Mouse (Mus musculus) stomach, embryonic 15.5 days (tissue): Measurements from ENCODE around the gene Nhlh2. TPM values are rescaled to one million over a fixed set of nuclear protein-coding genes. Genes with fewer than 3 reads are reported as not detected.
A peak's percentile ranks its signal among the peaks of the same experiment; 100 is the strongest.

ENCODE experiments used
- ATAC-seq: fragments of 200-750 bp; cut with Nextera tagmentation; 2 replicates; pipeline ENCODE4 v1.8.0; 2017; ENCODE audit warnings: low read depth, moderate number of reproducible peaks, moderate TSS enrichment; ENCODE audit not compliant: insufficient read depth, low FRiP score
- H3K27ac ChIP-seq: fragments of 300-500 bp; sonication (generic); 2 replicates; pipeline ENCODE4 v1.5.1; 2015; ENCODE audit warnings: mild to moderate bottlenecking, inconsistent platforms
- H3K27me3 ChIP-seq: fragments of 300-500 bp; sonication (generic); replicated peaks from 2 replicates; pipeline ENCODE4 v1.6.1; 2015; ENCODE audit warnings: inconsistent platforms
- H3K36me3 ChIP-seq: fragments of 300-500 bp; sonication (generic); 2 replicates; pipeline ENCODE4 v1.6.1; 2015; ENCODE audit warnings: inconsistent platforms
- H3K4me1 ChIP-seq: fragments of 300-500 bp; sonication (generic); 2 replicates; pipeline ENCODE4 v1.6.1; 2015; ENCODE audit warnings: inconsistent platforms
- H3K4me2 ChIP-seq: fragments of 300-500 bp; sonication (generic); 2 replicates; pipeline ENCODE4 v1.6.1; 2015; ENCODE audit warnings: mild to moderate bottlenecking, inconsistent platforms
- H3K4me3 ChIP-seq: fragments of 300-500 bp; sonication (generic); replicated peaks from 2 replicates; pipeline ENCODE4 v1.5.1; 2015; ENCODE audit warnings: inconsistent platforms
- H3K9ac ChIP-seq: fragments of 300-500 bp; sonication (generic); 2 replicates; pipeline ENCODE4 v1.6.1; 2015; ENCODE audit warnings: inconsistent platforms
- H3K9me3 ChIP-seq: fragments of 300-500 bp; sonication (generic); 2 replicates; pipeline ENCODE4 v1.6.1; 2016; ENCODE audit warnings: inconsistent platforms
- WGBS: fragments of 180-500 bp; shearing (Covaris S2); methylation state at CpG from one replicate; pipeline ENCODE4 v1.1.7; 2015; 5-methylcytosine and 5-hydroxymethylcytosine counted together
- polyA plus RNA-seq: library from polyadenylated mRNA; unstranded; fragments of >200 nt; fragmentation: Nextera tagmentation; extraction: Ambion mirVana; gene quantifications from 2 replicates; pipeline ENCODE4 v1.2.1, GENCODE M21; 2015

Nhlh2 gene
- polyA plus RNA-seq, 1 experiment from 2014 or later = 0.10 TPM

GRCm38 (mm10) chr3:102037806-102038205, 27.9 kb downstream of the Nhlh2 start:
- H3K4me2 ChIP-seq = no peak overlapping the region
- H3K4me1 ChIP-seq = no peaks in the 10 kb centered on the region
- peak overlapping the region; percentile 37; the same call in 1 of the 2 replicates for H3K27ac ChIP-seq
- WGBS = 83% methylated on average over 5 of the region's 5 CpGs
- H3K36me3 ChIP-seq = no peaks in the 10 kb centered on the region
- no peak overlapping the region for H3K4me3 ChIP-seq
- no peak for ATAC-seq
- no peak overlapping the region for H3K9ac ChIP-seq
- no peaks in the 10 kb centered on the region for H3K27me3 ChIP-seq
- H3K9me3 ChIP-seq = no peaks in the 10 kb centered on the region

GRCm38 (mm10) chr3:102038608-102039007, 28.7 kb downstream of the Nhlh2 start:
- WGBS = 74% methylated on average over 6 of the region's 6 CpGs
- H3K4me3 ChIP-seq = no peak overlapping the region
- no peaks in the 10 kb centered on the region for H3K36me3 ChIP-seq
- ATAC-seq = no peak
- no peaks in the 10 kb centered on the region for H3K27me3 ChIP-seq
- H3K9ac ChIP-seq = no peak overlapping the region
- H3K4me2 ChIP-seq = no peak overlapping the region
- no peaks in the 10 kb centered on the region for H3K4me1 ChIP-seq
- H3K9me3 ChIP-seq = no peaks in the 10 kb centered on the region
- peak overlapping the region; percentile 37; the same call in 1 of the 2 replicates for H3K27ac ChIP-seq

- no peaks in the 10 kb centered on the region for H3K4me1 ChIP-seq
- no peaks in the 10 kb centered on the region for H3K27me3 ChIP-seq
- no peaks in the 10 kb centered on the region for H3K36me3 ChIP-seq
- no peaks in the 10 kb centered on the region for H3K9me3 ChIP-seq
- WGBS = 73% methylated on average over 4 of the region's 4 CpGs
- no peak overlapping the region for H3K4me2 ChIP-seq
- ATAC-seq = no peak
- no peak overlapping the region for H3K9ac ChIP-seq
- no peak overlapping the region for H3K27ac ChIP-seq
- H3K4me3 ChIP-seq = no peak overlapping the region
Observed at GRCm38 (mm10) chr3:102041632-102042031, 31.8 kb downstream of the Nhlh2 start.

GRCm38 (mm10) chr3:102045071-102045470, 35.2 kb downstream of the Nhlh2 start:
- WGBS = 25% methylated on average over 3 of the region's 3 CpGs
- no peak overlapping the region for H3K27ac ChIP-seq
- no peaks in the 10 kb centered on the region for H3K4me1 ChIP-seq
- ATAC-seq = no peak
- H3K9ac ChIP-seq = no peak overlapping the region
- H3K9me3 ChIP-seq = no peaks in the 10 kb centered on the region
- H3K36me3 ChIP-seq = no peaks in the 10 kb centered on the region
- no peak overlapping the region for H3K4me2 ChIP-seq
- H3K27me3 ChIP-seq = no peaks in the 10 kb centered on the region
- H3K4me3 ChIP-seq = no peak overlapping the region

- 86% methylated on average over 2 of the region's 2 CpGs for WGBS
- no peak overlapping the region for H3K9ac ChIP-seq
- H3K36me3 ChIP-seq = no peaks in the 10 kb centered on the region
- no peaks in the 10 kb centered on the region for H3K4me1 ChIP-seq
- H3K27me3 ChIP-seq = no peaks in the 10 kb centered on the region
- no peak for ATAC-seq
- H3K4me3 ChIP-seq = no peak overlapping the region
- no peak overlapping the region for H3K4me2 ChIP-seq
- H3K9me3 ChIP-seq = no peaks in the 10 kb centered on the region
- H3K27ac ChIP-seq = no peak overlapping the region
Observed at GRCm38 (mm10) chr3:102047532-102047931, 37.7 kb downstream of the Nhlh2 start.

GRCm38 (mm10) chr3:102049207-102050104, 39.6 kb downstream of the Nhlh2 start:
- Histone ChIP-seq H3K4me3 (no peak overlapping the region), H3K27me3 (no peaks in the 10 kb centered on the region), H3K9me3 (no peaks in the 10 kb centered on the region), H3K4me1 (no peaks in the 10 kb centered on the region), H3K9ac (no peak overlapping the region), H3K4me2 (no peak overlapping the region), H3K27ac (no peak overlapping the region), H3K36me3 (no peaks in the 10 kb centered on the region)
- no peak for ATAC-seq
- 75% methylated on average over 14 of the region's 14 CpGs for WGBS

GRCm38 (mm10) chr3:102052036-102052435, 42.2 kb downstream of the Nhlh2 start:
- Histone ChIP-seq H3K9ac (no peak overlapping the region), H3K4me1 (no peaks in the 10 kb centered on the region), H3K27ac (no peak overlapping the region), H3K36me3 (no peaks in the 10 kb centered on the region), H3K4me2 (no peak overlapping the region), H3K9me3 (no peaks in the 10 kb centered on the region), H3K4me3 (no peak overlapping the region), H3K27me3 (no peaks in the 10 kb centered on the region)
- 46% methylated on average over 3 of the region's 3 CpGs for WGBS
- ATAC-seq = no peak

- H3K4me2 ChIP-seq = no peak overlapping the region
- H3K36me3 ChIP-seq = no peaks in the 10 kb centered on the region
- no peak for ATAC-seq
- no peak overlapping the region for H3K9ac ChIP-seq
- 68% methylated on average over 8 of the region's 8 CpGs for WGBS
- no peaks in the 10 kb centered on the region for H3K27me3 ChIP-seq
- no peaks in the 10 kb centered on the region for H3K9me3 ChIP-seq
- H3K4me1 ChIP-seq = no peaks in the 10 kb centered on the region
- H3K4me3 ChIP-seq = no peak overlapping the region
- no peak overlapping the region; the same call in 1 of the 2 replicates for H3K27ac ChIP-seq
Observed at GRCm38 (mm10) chr3:102053293-102053692, 43.4 kb downstream of the Nhlh2 start.

- Histone ChIP-seq H3K36me3 (no peaks in the 10 kb centered on the region), H3K9ac (no peak overlapping the region), H3K4me1 (no peaks in the 10 kb centered on the region), H3K4me3 (no peak overlapping the region), H3K4me2 (no peak overlapping the region), H3K9me3 (no peaks in the 10 kb centered on the region), H3K27ac (no peak overlapping the region), H3K27me3 (no peaks in the 10 kb centered on the region)
- WGBS = 61% methylated on average over 4 of the region's 4 CpGs
- no peak for ATAC-seq
Observed at GRCm38 (mm10) chr3:102055878-102056277, 46.0 kb downstream of the Nhlh2 start.

GRCm38 (mm10) chr3:102060065-102060464, 50.2 kb downstream of the Nhlh2 start:
- Histone ChIP-seq H3K4me2 (no peak overlapping the region), H3K27ac (no peak overlapping the region), H3K9ac (no peak overlapping the region), H3K4me1 (peaks cover 9% of the 10 kb centered on the region; the same call in 1 of the 2 replicates), H3K4me3 (no peak overlapping the region), H3K27me3 (no peaks in the 10 kb centered on the region), H3K36me3 (no peaks in the 10 kb centered on the region), H3K9me3 (no peaks in the 10 kb centered on the region)
- ATAC-seq = no peak
- 74% methylated on average over 6 of the region's 6 CpGs for WGBS

- H3K27ac ChIP-seq = no peak overlapping the region
Observed at GRCm38 (mm10) chr3:102061923-102062670, 52.2 kb downstream of the Nhlh2 start.

GRCm38 (mm10) chr3:102062671-102063010, 52.8 kb downstream of the Nhlh2 start:
- Histone ChIP-seq H3K4me3 (no peak overlapping the region), H3K27ac (no peak overlapping the region), H3K9ac (no peak overlapping the region), H3K4me1 (peaks cover 9% of the 10 kb centered on the region; the same call in 1 of the 2 replicates), H3K36me3 (no peaks in the 10 kb centered on the region), H3K4me2 (no peak overlapping the region), H3K9me3 (no peaks in the 10 kb centered on the region), H3K27me3 (no peaks in the 10 kb centered on the region)
- no peak for ATAC-seq
- 40% methylated on average over 8 of the region's 8 CpGs for WGBS

More at GRCm38 (mm10) chr3:102061923-102062670, 52.2 kb downstream of the Nhlh2 start:
- Histone ChIP-seq H3K4me1 (peaks cover 9% of the 10 kb centered on the region; the same call in 1 of the 2 replicates), H3K9ac (no peak overlapping the region), H3K36me3 (no peaks in the 10 kb centered on the region), H3K9me3 (no peaks in the 10 kb centered on the region), H3K4me3 (no peak overlapping the region), H3K4me2 (no peak overlapping the region), H3K27me3 (no peaks in the 10 kb centered on the region)
- peak; percentile 53; the same call in 1 of the 2 replicates for ATAC-seq
- WGBS = 37% methylated on average over 14 of the region's 14 CpGs
